Mouse (Mus musculus) neural tube, embryonic 12.5 days (tissue): ENCODE measurements at regions not wholly inside any gene's neighbourhood (a gene's known extent, or its start where the extent isn't known, plus 50 kb on each side); places are given as distances from the start of the nearest gene placed in this dataset.
A peak's percentile ranks its signal among the peaks of the same experiment; 100 is the strongest.

Experiments
- ATAC-seq: fragments of 200-750 bp; cut with Nextera tagmentation; 2 replicates; pipeline ENCODE4 v1.8.0; 2017; ENCODE audit warnings: low read depth, mild to moderate bottlenecking, moderate TSS enrichment, moderate library complexity; ENCODE audit not compliant: low FRiP score
- H3K27ac ChIP-seq: fragments of 300-500 bp; sonication (generic); 2 replicates; pipeline ENCODE4 v1.5.1; 2016
- H3K27me3 ChIP-seq: fragments of 300-500 bp; sonication (generic); replicated peaks from 2 replicates; pipeline ENCODE4 v1.6.1; 2016; ENCODE audit warnings: mild to moderate bottlenecking
- H3K36me3 ChIP-seq: fragments of 300-500 bp; sonication (generic); 2 replicates; pipeline ENCODE4 v1.6.1; 2016; ENCODE audit warnings: mild to moderate bottlenecking
- H3K4me1 ChIP-seq: fragments of 300-500 bp; sonication (generic); 2 replicates; pipeline ENCODE4 v1.6.1; 2016
- H3K4me2 ChIP-seq: fragments of 300-500 bp; sonication (generic); replicated peaks from 2 replicates; pipeline ENCODE4 v1.6.1; 2016; ENCODE audit warnings: mild to moderate bottlenecking
- H3K4me3 ChIP-seq: fragments of 300-500 bp; sonication (generic); 2 replicates; pipeline ENCODE4 v1.5.1; 2016
- H3K9ac ChIP-seq: fragments of 300-500 bp; sonication (generic); 2 replicates; pipeline ENCODE4 v1.6.1; 2016; ENCODE audit warnings: mild to moderate bottlenecking
- H3K9me3 ChIP-seq: fragments of 300-500 bp; sonication (generic); 2 replicates; pipeline ENCODE4 v1.6.1; 2016; ENCODE audit warnings: mild to moderate bottlenecking
- WGBS: fragments of 180-500 bp; shearing (Covaris S2); methylation state at CpG from one replicate; pipeline ENCODE4 v1.1.7; 2016; 5-methylcytosine and 5-hydroxymethylcytosine counted together

- H3K27ac ChIP-seq = no peak overlapping the region
- WGBS = 79% methylated on average over 2 of the region's 2 CpGs
- H3K4me1 ChIP-seq = no peaks in the 10 kb centered on the region
- ATAC-seq = no peak
- H3K4me2 ChIP-seq = no peak overlapping the region
- no peak overlapping the region for H3K9ac ChIP-seq
- no peaks in the 10 kb centered on the region for H3K27me3 ChIP-seq
- no peaks in the 10 kb centered on the region for H3K36me3 ChIP-seq
- H3K4me3 ChIP-seq = no peak overlapping the region
- no peaks in the 10 kb centered on the region for H3K9me3 ChIP-seq
These were observed 69.6 kb downstream of the Cldn1 start for GRCm38 (mm10) chr16:26302045-26302444.

DNA sequence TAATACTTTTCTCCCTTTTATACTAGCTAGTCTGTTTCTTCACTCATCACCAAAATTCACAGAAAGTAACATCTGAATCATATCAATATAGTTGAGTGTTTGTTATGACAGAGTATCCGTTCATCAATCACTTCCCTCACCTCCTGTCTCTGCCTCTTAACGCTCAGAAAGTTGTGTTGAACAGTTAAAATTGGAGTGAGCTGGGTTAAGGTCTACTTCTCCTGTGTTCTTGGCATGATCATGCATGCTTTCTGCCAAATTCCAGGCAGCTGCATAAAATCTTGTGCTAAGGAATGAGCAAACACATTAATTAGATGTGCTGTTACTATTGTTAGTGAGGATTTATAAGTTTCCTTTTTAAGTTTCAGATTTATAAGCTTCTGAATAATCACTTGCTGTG lies 79.9 kb downstream of the Cldn1 start:
- no peaks in the 10 kb centered on the region for H3K27me3 ChIP-seq
- H3K4me1 ChIP-seq = no peaks in the 10 kb centered on the region
- no peak overlapping the region for H3K27ac ChIP-seq
- no peak overlapping the region for H3K4me3 ChIP-seq
- no peak overlapping the region for H3K9ac ChIP-seq
- H3K9me3 ChIP-seq = no peaks in the 10 kb centered on the region
- no peak for ATAC-seq
- 86% methylated on average over 2 of the region's 2 CpGs for WGBS
- H3K4me2 ChIP-seq = no peak overlapping the region
- no peaks in the 10 kb centered on the region for H3K36me3 ChIP-seq

DNA sequence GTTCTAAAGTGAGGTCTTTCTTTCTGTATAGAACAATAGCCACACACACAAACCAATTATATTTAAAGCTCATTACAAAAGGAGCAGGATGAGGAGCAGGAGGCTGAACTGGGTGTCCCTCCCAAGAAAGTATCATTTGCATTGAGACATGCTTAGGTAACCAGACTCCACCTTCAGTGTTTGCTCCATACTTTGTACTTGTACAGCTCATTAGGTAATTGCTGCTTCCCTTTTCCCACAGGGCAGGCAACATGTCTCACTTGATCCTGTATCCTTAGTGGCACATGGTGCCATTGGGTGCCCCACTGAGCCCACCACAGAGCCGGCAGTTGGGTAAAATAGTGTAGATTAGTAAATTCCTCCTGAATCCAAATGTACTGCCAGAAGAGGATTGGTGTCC lies 86.0 kb downstream of the Cldn1 start:
- Histone ChIP-seq H3K4me1 (no peaks in the 10 kb centered on the region), H3K9me3 (no peaks in the 10 kb centered on the region), H3K27me3 (no peaks in the 10 kb centered on the region), H3K4me3 (no peak overlapping the region), H3K9ac (no peak overlapping the region), H3K27ac (no peak overlapping the region), H3K4me2 (no peak overlapping the region), H3K36me3 (no peaks in the 10 kb centered on the region)
- 91% methylated on average over 1 of the region's 1 CpGs for WGBS
- no peak for ATAC-seq

DNA sequence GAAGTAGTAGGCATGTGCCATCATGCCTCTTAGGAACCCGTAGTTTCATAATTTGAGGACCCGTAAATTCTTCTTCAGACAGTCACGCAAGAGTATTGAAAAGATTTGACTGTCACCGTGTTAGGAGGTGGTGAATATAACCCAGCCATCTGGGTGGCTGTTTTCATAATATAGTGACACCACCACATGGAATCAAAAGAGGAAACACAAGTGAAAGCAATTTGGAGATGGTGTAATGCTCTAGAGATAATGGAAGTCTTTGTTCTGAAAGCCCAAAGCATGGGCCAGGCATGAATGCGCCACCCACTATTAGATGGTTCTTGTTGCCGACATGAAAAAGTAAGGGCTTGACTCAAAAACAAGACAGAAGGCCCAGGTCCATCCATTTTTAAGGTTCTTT lies 86.9 kb downstream of the Cldn1 start:
- 93% methylated on average over 6 of the region's 6 CpGs for WGBS
- Histone ChIP-seq H3K4me2 (no peak overlapping the region), H3K27me3 (no peaks in the 10 kb centered on the region), H3K4me3 (no peak overlapping the region), H3K9me3 (no peaks in the 10 kb centered on the region), H3K36me3 (no peaks in the 10 kb centered on the region), H3K27ac (no peak overlapping the region), H3K4me1 (no peaks in the 10 kb centered on the region), H3K9ac (no peak overlapping the region)
- no peak for ATAC-seq

DNA sequence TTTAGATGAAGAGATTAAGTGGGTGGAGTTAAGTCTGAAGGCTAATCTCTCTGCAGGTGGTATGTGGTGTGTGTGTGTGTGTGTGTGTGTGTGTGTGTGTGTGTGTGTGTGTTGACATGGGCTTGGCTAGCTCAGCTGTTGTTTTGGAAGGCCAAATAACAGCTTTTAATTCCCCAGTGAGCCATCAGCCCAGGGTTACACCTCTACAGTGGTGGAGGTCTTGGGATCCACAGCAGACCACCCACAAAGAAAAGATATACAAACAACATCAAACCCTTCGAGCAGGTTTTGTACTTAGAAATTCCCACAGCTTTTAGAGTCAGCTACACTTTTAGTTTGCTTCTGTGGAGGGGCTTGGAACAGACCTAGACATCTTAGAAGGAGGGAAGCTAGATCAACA lies 89.2 kb downstream of the Cldn1 start:
- H3K27me3 ChIP-seq = no peaks in the 10 kb centered on the region
- H3K9ac ChIP-seq = no peak overlapping the region
- H3K4me1 ChIP-seq = no peaks in the 10 kb centered on the region
- no peaks in the 10 kb centered on the region for H3K9me3 ChIP-seq
- no peak overlapping the region for H3K4me2 ChIP-seq
- no peak for ATAC-seq
- no peaks in the 10 kb centered on the region for H3K36me3 ChIP-seq
- no peak overlapping the region for H3K27ac ChIP-seq
- WGBS = 65% methylated on average over 1 of the region's 1 CpGs
- H3K4me3 ChIP-seq = no peak overlapping the region

DNA sequence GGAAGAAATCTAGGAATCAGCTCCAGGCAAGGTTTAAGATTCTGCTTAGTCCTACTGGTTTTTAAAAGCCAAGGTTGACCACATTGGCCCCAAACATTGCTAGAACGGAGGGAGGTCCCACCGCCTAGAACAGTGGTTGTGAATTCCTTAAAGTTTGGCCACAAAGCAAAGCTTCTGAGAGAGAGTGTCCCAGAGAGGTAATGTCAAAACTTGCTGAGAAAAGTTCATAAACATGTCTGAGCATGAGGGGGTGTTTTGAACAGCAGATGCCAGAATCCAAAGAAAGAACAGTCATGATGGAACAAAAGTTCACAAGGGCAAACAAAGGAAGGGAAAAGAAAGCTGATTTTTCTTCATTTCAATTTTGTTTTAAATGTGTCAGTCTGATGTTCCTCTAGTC lies 90.1 kb downstream of the Cldn1 start:
- no peak for ATAC-seq
- H3K4me3 ChIP-seq = no peak overlapping the region
- no peak overlapping the region for H3K27ac ChIP-seq
- no peaks in the 10 kb centered on the region for H3K9me3 ChIP-seq
- H3K27me3 ChIP-seq = no peaks in the 10 kb centered on the region
- WGBS = 89% methylated on average over 2 of the region's 2 CpGs
- no peaks in the 10 kb centered on the region for H3K36me3 ChIP-seq
- H3K4me1 ChIP-seq = no peaks in the 10 kb centered on the region
- H3K4me2 ChIP-seq = no peak overlapping the region
- no peak overlapping the region for H3K9ac ChIP-seq

DNA sequence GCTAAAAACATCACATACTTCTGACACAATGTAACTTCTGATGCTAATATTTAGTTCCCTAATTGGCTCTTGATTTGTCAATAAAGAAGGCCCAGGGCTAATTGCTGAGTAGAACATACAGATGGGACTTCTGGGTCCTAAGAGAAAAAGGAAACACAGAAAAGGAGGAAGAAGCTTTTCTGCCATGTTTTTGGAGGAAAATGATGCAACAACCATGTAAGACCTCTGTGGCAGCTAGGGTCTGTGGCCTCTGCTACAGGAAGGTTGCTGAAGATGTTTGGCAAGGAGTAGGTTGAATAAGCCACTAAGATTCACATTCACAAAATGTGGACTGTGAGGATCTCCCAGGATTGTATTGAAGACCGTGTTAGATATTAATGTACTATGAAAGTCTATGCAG lies 94.9 kb downstream of the Cldn1 start:
- Histone ChIP-seq H3K9me3 (no peaks in the 10 kb centered on the region), H3K27ac (no peak overlapping the region), H3K27me3 (no peaks in the 10 kb centered on the region), H3K36me3 (no peaks in the 10 kb centered on the region), H3K4me3 (no peak overlapping the region), H3K4me1 (no peaks in the 10 kb centered on the region), H3K4me2 (no peak overlapping the region), H3K9ac (no peak overlapping the region)
- no peak for ATAC-seq
- 93% methylated on average over 1 of the region's 1 CpGs for WGBS

GRCm38 (mm10) chr16:26252824-26253223 lies 118.8 kb downstream of the Cldn1 start:
- WGBS = 84% methylated on average over 2 of the region's 2 CpGs
- Histone ChIP-seq H3K9me3 (no peaks in the 10 kb centered on the region), H3K27me3 (no peaks in the 10 kb centered on the region), H3K4me3 (no peak overlapping the region), H3K36me3 (no peaks in the 10 kb centered on the region), H3K4me2 (no peak overlapping the region), H3K4me1 (no peaks in the 10 kb centered on the region), H3K27ac (no peak overlapping the region), H3K9ac (no peak overlapping the region)
- no peak for ATAC-seq

DNA sequence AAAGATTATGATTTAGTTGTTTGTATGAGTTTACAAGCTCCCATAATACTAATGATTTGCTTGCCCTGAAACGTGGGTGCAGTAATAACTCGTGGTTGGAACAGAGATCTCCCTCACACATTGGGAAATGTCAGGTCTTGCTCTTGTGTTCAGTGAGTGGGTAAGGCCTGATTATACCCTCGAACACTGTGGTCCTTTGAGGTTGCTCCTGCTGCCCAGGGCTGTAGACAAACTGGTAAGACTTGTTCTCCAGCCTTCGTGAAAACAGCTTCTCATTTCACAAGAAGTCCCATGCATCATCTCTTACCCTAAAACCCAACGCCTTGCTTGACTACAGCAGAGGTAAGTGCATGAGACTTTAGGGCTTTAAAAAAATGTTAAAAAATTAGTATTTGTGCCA lies 119.9 kb downstream of the Cldn1 start:
- Histone ChIP-seq H3K27ac (no peak overlapping the region), H3K9ac (no peak overlapping the region), H3K9me3 (no peaks in the 10 kb centered on the region), H3K36me3 (no peaks in the 10 kb centered on the region), H3K4me3 (no peak overlapping the region), H3K27me3 (no peaks in the 10 kb centered on the region), H3K4me1 (no peaks in the 10 kb centered on the region), H3K4me2 (no peak overlapping the region)
- WGBS = 81% methylated on average over 5 of the region's 5 CpGs
- ATAC-seq = no peak

GRCm38 (mm10) chr16:26251027-26251426 lies 120.6 kb downstream of the Cldn1 start:
- no peak overlapping the region for H3K4me3 ChIP-seq
- H3K27ac ChIP-seq = no peak overlapping the region
- H3K9ac ChIP-seq = no peak overlapping the region
- no peak for ATAC-seq
- WGBS = 87% methylated on average over 2 of the region's 2 CpGs
- no peaks in the 10 kb centered on the region for H3K36me3 ChIP-seq
- H3K27me3 ChIP-seq = no peaks in the 10 kb centered on the region
- no peaks in the 10 kb centered on the region for H3K9me3 ChIP-seq
- no peak overlapping the region for H3K4me2 ChIP-seq
- no peaks in the 10 kb centered on the region for H3K4me1 ChIP-seq

DNA sequence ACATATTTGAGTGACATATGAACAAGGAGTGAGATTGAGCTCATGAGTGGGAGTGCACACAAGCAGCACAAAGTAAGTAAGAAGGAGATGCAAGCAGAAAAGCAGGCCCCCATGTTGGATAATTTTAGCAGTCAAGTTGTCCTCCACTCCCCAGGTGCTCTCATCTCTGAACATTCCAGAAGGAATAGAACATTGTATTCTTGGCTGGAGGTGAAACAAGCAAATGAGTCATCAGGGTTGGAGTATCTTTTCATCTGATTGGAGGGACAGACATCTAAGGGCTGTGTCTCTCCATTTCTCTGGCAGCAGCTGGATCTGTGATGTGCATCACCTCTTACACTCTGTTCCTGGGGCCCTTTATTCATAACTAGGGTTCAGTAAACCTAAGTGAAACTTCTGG lies 122.7 kb downstream of the Cldn1 start:
- Histone ChIP-seq H3K9me3 (no peaks in the 10 kb centered on the region), H3K4me2 (no peak overlapping the region), H3K27ac (no peak overlapping the region), H3K36me3 (no peaks in the 10 kb centered on the region), H3K4me3 (no peak overlapping the region), H3K27me3 (no peaks in the 10 kb centered on the region), H3K9ac (no peak overlapping the region), H3K4me1 (no peaks in the 10 kb centered on the region)
- ATAC-seq = no peak

GRCm38 (mm10) chr16:26247926-26248325 lies 123.7 kb downstream of the Cldn1 start:
- Histone ChIP-seq H3K4me1 (no peaks in the 10 kb centered on the region), H3K9me3 (no peaks in the 10 kb centered on the region), H3K36me3 (no peaks in the 10 kb centered on the region), H3K4me2 (no peak overlapping the region), H3K27ac (no peak overlapping the region), H3K4me3 (no peak overlapping the region), H3K27me3 (no peaks in the 10 kb centered on the region), H3K9ac (no peak overlapping the region)
- 88% methylated on average over 1 of the region's 1 CpGs for WGBS
- no peak for ATAC-seq

- no peaks in the 10 kb centered on the region for H3K36me3 ChIP-seq
- no peak for ATAC-seq
- no peaks in the 10 kb centered on the region for H3K4me1 ChIP-seq
- H3K27ac ChIP-seq = no peak overlapping the region
- H3K4me2 ChIP-seq = no peak overlapping the region
- no peaks in the 10 kb centered on the region for H3K27me3 ChIP-seq
- H3K9ac ChIP-seq = no peak overlapping the region
- H3K4me3 ChIP-seq = no peak overlapping the region
- H3K9me3 ChIP-seq = no peaks in the 10 kb centered on the region
These were observed 129.7 kb upstream of the P3h2 start for GRCm38 (mm10) chr16:26235239-26235638.

DNA sequence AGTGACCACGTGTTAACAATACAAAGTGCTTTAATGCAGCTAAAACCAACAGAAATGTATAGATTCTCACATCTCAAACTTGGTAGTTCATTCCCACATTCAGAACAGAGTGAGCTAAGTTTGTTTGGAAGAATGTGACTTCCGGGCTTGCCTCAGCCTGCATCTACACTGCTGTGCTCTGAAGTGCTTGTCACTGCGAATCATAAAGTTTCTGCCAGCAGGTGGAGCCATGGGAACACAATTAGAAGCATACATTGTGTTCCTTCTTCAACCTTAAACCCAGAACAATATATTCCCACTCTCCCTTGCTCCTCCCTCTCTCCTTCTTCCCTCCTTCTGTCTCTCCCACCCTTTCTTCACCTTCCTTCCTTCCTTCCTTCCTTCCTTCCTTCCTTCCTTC lies 128.5 kb upstream of the P3h2 start:
- Histone ChIP-seq H3K9ac (no peak overlapping the region), H3K9me3 (no peaks in the 10 kb centered on the region), H3K27me3 (no peaks in the 10 kb centered on the region), H3K4me2 (no peak overlapping the region), H3K36me3 (no peaks in the 10 kb centered on the region), H3K4me3 (no peak overlapping the region), H3K4me1 (no peaks in the 10 kb centered on the region), H3K27ac (no peak overlapping the region)
- ATAC-seq = peak; percentile 86
- WGBS = 11% methylated on average over 3 of the region's 3 CpGs
